Mouse (Mus musculus) bone marrow, adult 2 months (tissue): ENCODE measurements around the gene Dpysl5.

Experiments
- CTCF ChIP-seq: fragments of 200-500 bp; IDR thresholded peaks from 2 replicates; pipeline ENCODE4 v1.5.1; 2011; ENCODE audit warnings: low read length, control low read depth; ENCODE audit not compliant: control insufficient read depth, insufficient read depth
- POLR2A ChIP-seq: fragments of 200-500 bp; IDR thresholded peaks from 2 replicates; pipeline ENCODE4 v1.6.1; 2011; ENCODE audit warnings: low read depth, mild to moderate bottlenecking, control low read depth, low read length, borderline replicate concordance; ENCODE audit not compliant: control insufficient read depth

GRCm38 (mm10) chr5:30726151-30726693 is 14.9 kb downstream of the Dpysl5 start:
- TF ChIP-seq CTCF = no peak
- TF ChIP-seq POLR2A = no peak
